ENCODE assay signal across 14 mouse cellular contexts in the genomic region with DNA sequence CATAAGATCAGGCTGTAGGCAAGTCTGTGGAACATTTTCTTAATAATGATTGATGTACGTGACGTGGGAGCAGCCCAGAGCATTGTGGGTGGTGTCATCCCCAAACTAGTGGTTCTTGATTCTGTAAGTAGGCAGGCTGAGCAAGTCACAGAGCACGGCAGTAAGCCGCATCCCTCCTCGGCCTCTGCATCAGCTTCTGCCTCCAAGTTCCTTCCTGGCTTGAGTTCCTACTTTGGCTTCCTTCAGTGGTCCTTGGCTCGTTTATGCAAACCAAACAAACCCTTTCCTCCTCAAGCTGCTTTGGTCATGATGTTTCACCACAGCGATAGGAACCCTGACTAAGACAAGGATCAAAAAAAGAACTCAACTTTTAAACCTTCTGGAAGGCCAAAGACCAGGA.
"Had no signal": no experiment of that assay in that cellular context is flagged by ENCODE, and none has a peak within 500 bp of the region (broad histone marks: within the 10 kb centered on the region; RNA-seq: fewer than 3 reads in every experiment).

No protein-coding gene starts in this region.

- H3K4me3 ChIP-seq: kidney, embryonic 15.5 days; left cerebral cortex, adult 2 months; limb, embryonic 10.5 days; liver, embryonic 15.5 days; lung, embryonic 15.5 days; midbrain, embryonic 15.5 days; stomach, embryonic 15.5 days had no signal

- DNase-seq: kidney, adult 2 months; kidney, postnatal 14 days; right cerebral cortex, postnatal 14 days; thymus, adult 2 months; thymus, postnatal 25 days had no signal

- H3K4me1 ChIP-seq: liver, embryonic 15.5 days; stomach, embryonic 15.5 days had no signal

- H3K4me2 ChIP-seq: kidney, embryonic 15.5 days; liver, embryonic 11.5 days; liver, embryonic 15.5 days; lung, embryonic 15.5 days; midbrain, embryonic 11.5 days; midbrain, embryonic 15.5 days; stomach, embryonic 15.5 days had no signal

- H3K9me3 ChIP-seq: kidney, embryonic 15.5 days; limb, embryonic 10.5 days; liver, embryonic 15.5 days; lung, embryonic 15.5 days; midbrain, embryonic 15.5 days; stomach, embryonic 15.5 days had no signal

- H3K36me3 ChIP-seq: kidney, embryonic 15.5 days; limb, embryonic 10.5 days; liver, embryonic 15.5 days; midbrain, embryonic 15.5 days; stomach, embryonic 15.5 days had no signal

- H3K27me3 ChIP-seq: kidney, embryonic 15.5 days; liver, embryonic 15.5 days; lung, embryonic 15.5 days; midbrain, embryonic 15.5 days; stomach, embryonic 15.5 days had no signal

- H3K27ac ChIP-seq: kidney, embryonic 15.5 days; left cerebral cortex, adult 2 months; limb, embryonic 10.5 days; liver, embryonic 15.5 days; lung, embryonic 15.5 days; midbrain, embryonic 15.5 days; stomach, embryonic 15.5 days had no signal

- H3K9ac ChIP-seq: kidney, embryonic 15.5 days; liver, embryonic 15.5 days; lung, embryonic 15.5 days; midbrain, embryonic 15.5 days; stomach, embryonic 15.5 days had no signal

- ATAC-seq: midbrain, embryonic 15.5 days had no signal
